Mouse (Mus musculus): ENCODE measurements around the gene Sec13. TPM values are rescaled to one million over a fixed set of nuclear protein-coding genes. Genes with fewer than 3 reads are reported as not detected.
"Not testable (repeated sequence)": the region's sequence is repeated elsewhere in the genome, so short reads cannot be mapped to it uniquely, and the experiment has no call there.

The Sec13 gene
- polyA plus RNA-seq, 1 experiment from 2014 or later: 196 TPM

DNA sequence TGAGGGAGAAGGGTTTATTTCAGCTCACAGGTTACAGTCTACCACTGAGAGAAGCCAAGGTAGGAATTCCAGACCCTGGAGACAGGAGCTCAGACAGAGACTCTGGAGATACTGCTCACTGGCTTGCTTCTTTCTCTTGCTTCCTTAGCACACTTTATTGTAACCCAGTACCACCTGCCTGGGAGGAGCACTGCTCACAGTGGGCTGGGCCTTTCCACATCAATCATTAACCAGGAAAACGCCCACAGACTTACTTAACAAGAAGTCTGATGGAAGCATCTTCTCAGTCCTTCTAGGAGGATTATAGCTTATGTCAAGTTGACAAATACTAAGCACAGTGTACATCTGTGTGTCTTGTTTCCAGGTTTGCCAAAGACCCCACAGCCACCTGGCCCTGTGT is 25.7 kb downstream of the Sec13 start:
- 72% methylated on average over 1 of the region's 1 CpGs for WGBS
- peaks cover 96% of the 10 kb centered on the region for H3K36me3 ChIP-seq (replicated peaks; ENCODE audit: control insufficient read depth, insufficient read depth)
- no peaks in the 10 kb centered on the region for H3K4me1 ChIP-seq (replicated peaks; ENCODE audit: control insufficient read depth, insufficient read depth, low read length)
- no peak for ATAC-seq (ENCODE audit: low FRiP score)
- H3K27me3 ChIP-seq (ENCODE audit: control insufficient read depth, insufficient read depth, low read length): no peaks in the 10 kb centered on the region
- H3K9me3 ChIP-seq (ENCODE audit: control insufficient read depth, low read length): no peaks in the 10 kb centered on the region
- no peak overlapping the region for H3K9ac ChIP-seq
- no peak for DNase-seq (ENCODE audit: low spot score)
- H3K4me3 ChIP-seq (replicated peaks; ENCODE audit: low read length): no peak overlapping the region
- no peak overlapping the region for H3K4me2 ChIP-seq (replicated peaks)
- no peak overlapping the region for H3K27ac ChIP-seq

DNA sequence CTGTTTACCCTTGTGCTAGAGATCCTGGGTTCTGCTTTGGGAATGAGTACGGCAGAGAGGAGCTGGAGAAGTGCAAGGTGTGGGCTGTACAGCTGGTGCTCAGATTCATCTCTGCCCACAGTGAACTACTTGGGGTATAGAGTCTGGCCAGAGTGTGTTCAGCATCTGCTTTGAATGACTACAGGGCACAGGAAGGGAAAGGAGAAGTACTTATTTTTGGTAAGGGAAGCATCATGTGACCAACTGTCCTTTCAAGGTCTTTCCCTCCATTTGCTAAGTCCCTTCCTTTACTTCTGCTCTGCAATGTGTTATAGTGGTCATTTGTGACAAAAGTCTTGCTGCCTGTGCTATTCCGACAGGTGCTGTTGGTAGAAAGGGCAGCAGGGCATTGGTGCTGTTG is 26.3 kb downstream of the Sec13 start:
- no peak overlapping the region for H3K4me3 ChIP-seq (replicated peaks; ENCODE audit: low read length)
- no peak overlapping the region for H3K4me2 ChIP-seq (replicated peaks)
- ATAC-seq (ENCODE audit: low FRiP score): no peak
- no peak overlapping the region for H3K9ac ChIP-seq
- H3K4me1 ChIP-seq (replicated peaks; ENCODE audit: control insufficient read depth, insufficient read depth, low read length): no peaks in the 10 kb centered on the region
- H3K27me3 ChIP-seq (ENCODE audit: control insufficient read depth, insufficient read depth, low read length): no peaks in the 10 kb centered on the region
- DNase-seq (ENCODE audit: low spot score): no peak
- 90% methylated on average over 2 of the region's 2 CpGs for WGBS
- no peak overlapping the region for H3K27ac ChIP-seq
- no peaks in the 10 kb centered on the region for H3K9me3 ChIP-seq (ENCODE audit: control insufficient read depth, low read length)
- peaks cover 96% of the 10 kb centered on the region for H3K36me3 ChIP-seq (replicated peaks; ENCODE audit: control insufficient read depth, insufficient read depth)

DNA sequence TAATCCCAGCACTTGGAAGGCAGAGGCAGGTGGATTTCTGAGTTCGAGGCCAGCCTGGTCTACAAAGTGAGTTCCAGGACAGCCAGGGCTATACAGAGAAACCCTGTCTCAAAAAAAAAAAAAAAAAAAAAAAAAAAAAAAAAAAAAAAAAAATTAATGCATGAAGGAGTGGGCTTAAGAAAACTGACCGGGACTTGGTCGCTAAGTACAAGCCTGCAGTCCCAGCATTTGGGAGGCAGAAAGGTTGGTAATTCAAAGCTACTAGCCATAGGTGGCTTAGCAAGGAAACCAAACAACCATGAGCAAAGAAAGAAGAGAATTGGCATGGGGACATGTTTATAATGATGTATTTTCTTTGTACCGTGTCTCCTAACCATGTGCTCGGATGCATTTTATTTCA is 27.2 kb downstream of the Sec13 start:
- not testable (repeated sequence) for ATAC-seq (ENCODE audit: low FRiP score); DNase-seq (ENCODE audit: low spot score); H3K27me3 ChIP-seq (ENCODE audit: control insufficient read depth, insufficient read depth, low read length); H3K4me2 ChIP-seq (replicated peaks); H3K4me3 ChIP-seq (replicated peaks; ENCODE audit: low read length); H3K9ac ChIP-seq; H3K27ac ChIP-seq; H3K4me1 ChIP-seq (replicated peaks; ENCODE audit: control insufficient read depth, insufficient read depth, low read length); H3K9me3 ChIP-seq (ENCODE audit: control insufficient read depth, low read length)
- WGBS: 97% methylated on average over 4 of the region's 5 CpGs
- H3K36me3 ChIP-seq (replicated peaks; ENCODE audit: control insufficient read depth, insufficient read depth): peaks cover 96% of the 10 kb centered on the region

DNA sequence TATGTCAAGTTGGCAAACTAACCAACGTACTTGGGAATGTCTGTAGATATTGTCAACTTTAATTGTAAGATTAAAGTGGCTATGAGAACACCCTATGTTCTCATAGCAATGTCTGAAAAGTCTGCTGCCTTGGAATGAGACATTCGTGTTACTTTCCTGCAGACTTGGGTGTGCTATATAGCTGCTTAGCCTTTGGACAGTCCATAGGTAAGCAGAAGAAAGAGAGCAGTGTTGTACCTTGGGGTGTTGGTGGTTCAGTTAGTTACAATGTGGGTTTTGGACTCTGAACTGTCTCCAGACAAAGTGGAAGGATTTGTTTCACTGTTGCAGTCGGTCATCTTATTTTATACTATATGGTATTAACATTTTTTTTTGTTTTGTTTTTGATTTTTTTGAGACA is 27.8 kb downstream of the Sec13 start:
- no peak overlapping the region for H3K27ac ChIP-seq
- no peaks in the 10 kb centered on the region for H3K27me3 ChIP-seq (ENCODE audit: control insufficient read depth, insufficient read depth, low read length)
- no peak overlapping the region for H3K9ac ChIP-seq
- WGBS: 91% methylated on average over 3 of the region's 3 CpGs
- no peaks in the 10 kb centered on the region for H3K4me1 ChIP-seq (replicated peaks; ENCODE audit: control insufficient read depth, insufficient read depth, low read length)
- DNase-seq (ENCODE audit: low spot score) (no peak), ATAC-seq (ENCODE audit: low FRiP score) (no peak)
- H3K36me3 ChIP-seq (replicated peaks; ENCODE audit: control insufficient read depth, insufficient read depth): peaks cover 97% of the 10 kb centered on the region
- no peaks in the 10 kb centered on the region for H3K9me3 ChIP-seq (ENCODE audit: control insufficient read depth, low read length)
- H3K4me3 ChIP-seq (replicated peaks; ENCODE audit: low read length): no peak overlapping the region
- no peak overlapping the region for H3K4me2 ChIP-seq (replicated peaks)

DNA sequence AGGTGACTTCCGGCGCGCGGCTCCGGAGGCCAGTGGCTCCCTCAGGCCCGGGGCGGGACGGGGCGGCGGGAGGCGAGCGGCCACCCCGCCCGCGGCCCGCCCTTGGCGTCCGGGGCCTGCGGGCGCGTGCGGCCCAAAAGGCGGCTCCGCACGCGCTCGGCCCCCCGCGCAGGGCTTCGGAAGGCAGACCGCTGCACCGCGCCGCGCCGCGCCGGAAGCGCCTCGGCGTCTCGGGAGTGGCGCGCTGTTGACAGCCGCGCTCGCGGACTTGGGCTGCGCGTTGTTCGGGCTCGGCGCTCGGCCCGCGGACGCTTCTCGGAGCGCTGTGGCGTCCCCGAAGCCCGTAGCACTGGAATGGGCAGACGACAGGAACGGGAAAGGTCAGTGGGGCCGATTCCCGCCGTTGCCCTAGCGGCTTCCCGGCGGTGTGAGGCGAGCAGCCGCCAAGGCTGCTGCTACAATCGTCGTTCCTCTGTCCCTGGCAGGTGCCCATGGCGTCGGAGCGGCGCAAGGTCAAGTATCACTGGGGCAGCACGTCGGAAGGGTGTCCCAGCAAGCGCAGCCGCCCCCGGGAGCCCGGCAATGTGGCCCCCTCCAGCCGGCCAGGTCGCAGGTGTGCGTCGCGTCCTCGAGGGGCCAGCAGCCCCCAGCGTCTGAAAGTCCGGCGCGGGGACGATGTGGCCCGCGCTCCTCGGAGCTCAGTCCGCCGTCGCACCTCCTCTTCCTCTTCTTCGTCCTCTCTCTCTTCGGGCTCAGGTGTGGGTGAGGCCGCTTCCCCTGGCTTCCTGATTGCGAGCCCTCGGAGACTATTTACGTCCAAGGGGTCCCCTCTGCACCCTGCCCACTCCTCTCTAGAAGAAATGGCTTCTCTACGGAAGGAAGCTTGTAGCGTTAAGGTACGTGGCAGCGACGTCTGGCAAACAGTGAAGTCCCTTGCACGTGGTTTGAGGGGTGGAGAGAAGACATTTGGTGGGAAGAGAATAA is 43.0 kb downstream of the Sec13 start:
- Histone ChIP-seq H3K4me2 (replicated peaks) (peak overlapping the region; percentile 92), H3K9ac (peak overlapping the region; percentile 83), H3K9me3 (ENCODE audit: control insufficient read depth, low read length) (no peaks in the 10 kb centered on the region), H3K36me3 (replicated peaks; ENCODE audit: control insufficient read depth, insufficient read depth) (peaks cover 15% of the 10 kb centered on the region), H3K27ac (peak overlapping the region; percentile 88), H3K4me3 (replicated peaks; ENCODE audit: low read length) (peak overlapping the region; percentile 95), H3K4me1 (replicated peaks; ENCODE audit: control insufficient read depth, insufficient read depth, low read length) (peaks cover 17% of the 10 kb centered on the region), H3K27me3 (ENCODE audit: control insufficient read depth, insufficient read depth, low read length) (no peaks in the 10 kb centered on the region)
- ATAC-seq (ENCODE audit: low FRiP score) (peak; percentile 72), DNase-seq (ENCODE audit: low spot score) (no peak)
- WGBS: under 1% methylated on average over 93 of the region's 113 CpGs

DNA sequence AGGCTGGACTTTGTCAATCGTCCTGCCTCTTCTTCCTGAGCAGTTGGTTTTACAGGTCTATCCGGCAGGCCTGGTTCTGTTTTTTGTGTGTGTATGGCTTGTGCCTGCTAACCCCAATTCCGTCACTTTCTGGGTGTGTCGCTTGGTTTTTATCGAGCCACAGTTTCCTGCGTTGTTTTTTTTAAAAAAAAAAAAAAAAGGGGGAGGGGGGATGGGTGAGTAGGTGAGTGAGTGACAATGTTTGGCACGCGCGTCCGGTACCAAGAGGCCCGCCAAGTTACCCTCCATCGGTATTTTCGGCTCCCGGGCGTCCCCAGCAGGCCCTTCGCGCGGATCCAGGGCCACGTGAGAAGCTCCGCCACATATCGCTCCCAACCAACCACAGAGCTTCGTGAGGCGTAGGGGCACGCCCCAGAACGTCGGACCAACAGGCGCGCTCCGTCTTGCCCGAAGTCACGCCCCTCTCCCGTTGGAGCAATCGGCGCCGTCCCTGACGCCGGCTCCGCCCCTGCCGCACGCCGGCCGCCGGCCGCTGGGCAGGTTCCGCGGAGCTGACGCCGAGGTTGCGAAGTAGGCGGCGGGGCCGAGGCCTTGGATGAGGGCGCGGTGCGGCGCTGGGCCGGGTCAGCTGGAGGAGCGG is 43.8 kb downstream of the Sec13 start, which contains the start of gene Tatdn2:
Tatdn2 (plus strand) TSS at position 469 of the 640 bp plus-strand sequence.
- DNase-seq (ENCODE audit: low spot score) (peak; percentile 93), ATAC-seq (ENCODE audit: low FRiP score) (peak; percentile 99)
- peaks cover 7% of the 10 kb centered on the region for H3K36me3 ChIP-seq (replicated peaks; ENCODE audit: control insufficient read depth, insufficient read depth)
- H3K27me3 ChIP-seq (ENCODE audit: control insufficient read depth, insufficient read depth, low read length): no peaks in the 10 kb centered on the region
- H3K4me3 ChIP-seq (replicated peaks; ENCODE audit: low read length): peak within 1 kb of the TSS; percentile 95
- peaks cover 17% of the 10 kb centered on the region for H3K4me1 ChIP-seq (replicated peaks; ENCODE audit: control insufficient read depth, insufficient read depth, low read length)
- under 1% methylated on average over 55 of the region's 58 CpGs for WGBS
- H3K9ac ChIP-seq: peak within 1 kb of the TSS; percentile 83
- H3K9me3 ChIP-seq (ENCODE audit: control insufficient read depth, low read length): no peaks in the 10 kb centered on the region
- peak within 1 kb of the TSS; percentile 92 for H3K4me2 ChIP-seq (replicated peaks)
- H3K27ac ChIP-seq: peak within 1 kb of the TSS; percentile 88

DNA sequence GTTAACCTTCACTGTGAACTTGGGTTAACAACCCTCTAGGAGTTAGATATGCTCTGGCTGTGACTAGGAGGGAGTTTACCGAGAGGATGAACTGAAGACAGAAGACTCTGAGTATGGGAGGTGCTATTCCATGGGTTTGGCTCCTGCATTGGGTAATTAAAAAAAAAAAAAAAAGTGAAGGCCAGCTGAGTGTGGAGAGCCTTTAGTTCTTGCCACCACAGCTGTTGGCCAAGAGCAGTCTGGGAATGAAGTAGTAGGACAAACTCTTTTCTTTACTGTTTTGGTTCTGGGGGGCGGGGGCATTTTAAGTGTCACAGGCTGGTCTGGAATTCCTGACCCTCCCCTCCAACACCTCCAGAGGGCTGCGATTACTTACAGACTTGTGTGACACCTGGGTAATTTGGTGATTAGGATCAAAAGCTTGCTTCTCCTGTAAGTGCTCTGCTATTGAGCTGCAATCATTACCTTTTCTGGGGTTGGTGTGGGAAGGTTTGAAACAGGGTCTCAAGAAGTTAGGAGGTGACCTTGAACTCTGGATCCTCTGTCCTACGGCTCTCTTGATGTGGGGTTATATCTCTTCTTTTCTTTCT is 44.7 kb downstream of the Sec13 start:
- Histone ChIP-seq H3K4me1 (replicated peaks; ENCODE audit: control insufficient read depth, insufficient read depth, low read length) (peaks cover 18% of the 10 kb centered on the region), H3K27me3 (ENCODE audit: control insufficient read depth, insufficient read depth, low read length) (no peaks in the 10 kb centered on the region), H3K36me3 (replicated peaks; ENCODE audit: control insufficient read depth, insufficient read depth) (no peaks in the 10 kb centered on the region; the same call in 1 of the 2 replicates), H3K9ac (peak overlapping the region; percentile 43; the same call in 1 of the 2 replicates), H3K9me3 (ENCODE audit: control insufficient read depth, low read length) (no peaks in the 10 kb centered on the region), H3K4me3 (replicated peaks; ENCODE audit: low read length) (peak overlapping the region; percentile 95), H3K27ac (peak overlapping the region; percentile 88), H3K4me2 (replicated peaks) (peak overlapping the region; percentile 92)
- 88% methylated on average over 4 of the region's 4 CpGs for WGBS
- no peak for ATAC-seq (ENCODE audit: low FRiP score)
- DNase-seq (ENCODE audit: low spot score): no peak

DNA sequence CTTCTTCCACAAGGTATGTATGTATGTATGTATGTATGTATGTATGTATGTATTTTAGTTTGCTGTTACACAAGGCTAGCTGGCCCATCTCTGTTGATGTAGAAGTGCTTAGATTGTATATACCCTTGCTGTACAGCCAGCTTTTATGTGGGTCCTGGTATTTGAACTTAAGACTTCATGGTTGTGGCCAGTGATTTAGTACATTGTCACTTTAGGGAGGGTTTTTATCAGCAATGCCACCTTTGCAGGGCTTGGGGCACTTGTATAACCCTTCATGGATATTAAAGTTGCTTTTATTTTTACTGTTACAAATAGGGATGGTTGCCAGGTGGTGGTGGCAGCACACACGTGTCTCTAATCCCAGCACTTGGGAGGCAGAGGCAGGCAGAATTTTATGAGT is 45.3 kb downstream of the Sec13 start:
- H3K27ac ChIP-seq: no peak overlapping the region
- no peak overlapping the region for H3K4me3 ChIP-seq (replicated peaks; ENCODE audit: low read length)
- ATAC-seq (ENCODE audit: low FRiP score) (no peak), DNase-seq (ENCODE audit: low spot score) (no peak)
- no peak overlapping the region for H3K4me2 ChIP-seq (replicated peaks)
- no peaks in the 10 kb centered on the region for H3K9me3 ChIP-seq (ENCODE audit: control insufficient read depth, low read length)
- H3K36me3 ChIP-seq (replicated peaks; ENCODE audit: control insufficient read depth, insufficient read depth): no peaks in the 10 kb centered on the region
- H3K27me3 ChIP-seq (ENCODE audit: control insufficient read depth, insufficient read depth, low read length): no peaks in the 10 kb centered on the region
- no peak overlapping the region for H3K9ac ChIP-seq
- H3K4me1 ChIP-seq (replicated peaks; ENCODE audit: control insufficient read depth, insufficient read depth, low read length): peaks cover 22% of the 10 kb centered on the region
- 76% methylated on average over 1 of the region's 1 CpGs for WGBS

DNA sequence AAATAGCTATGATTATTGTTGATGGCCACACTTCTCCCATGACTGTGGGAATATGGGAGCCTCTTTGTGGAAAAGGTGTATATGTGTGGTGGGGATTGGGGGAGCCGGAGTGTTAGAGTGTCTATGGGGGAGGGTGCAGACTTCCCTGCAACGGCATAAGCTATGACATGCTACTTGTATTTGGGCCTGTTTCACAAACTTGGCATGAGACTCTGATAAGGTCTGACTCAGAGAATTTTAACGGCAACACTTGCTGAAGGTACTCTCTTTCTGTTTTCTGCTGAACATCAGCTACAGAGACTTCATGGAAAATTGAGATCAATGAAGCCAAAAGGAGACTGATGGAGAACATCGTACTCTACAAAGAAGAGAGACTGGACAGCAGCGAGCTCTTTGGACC is 47.2 kb downstream of the Sec13 start:
- no peak overlapping the region for H3K27ac ChIP-seq
- H3K4me2 ChIP-seq (replicated peaks): no peak overlapping the region
- no peak for ATAC-seq (ENCODE audit: low FRiP score)
- peaks cover 13% of the 10 kb centered on the region for H3K4me1 ChIP-seq (replicated peaks; ENCODE audit: control insufficient read depth, insufficient read depth, low read length)
- 91% methylated on average over 5 of the region's 5 CpGs for WGBS
- H3K9ac ChIP-seq: no peak overlapping the region
- DNase-seq (ENCODE audit: low spot score): no peak
- no peaks in the 10 kb centered on the region for H3K9me3 ChIP-seq (ENCODE audit: control insufficient read depth, low read length)
- no peaks in the 10 kb centered on the region for H3K36me3 ChIP-seq (replicated peaks; ENCODE audit: control insufficient read depth, insufficient read depth)
- no peak overlapping the region for H3K4me3 ChIP-seq (replicated peaks; ENCODE audit: low read length)
- H3K27me3 ChIP-seq (ENCODE audit: control insufficient read depth, insufficient read depth, low read length): no peaks in the 10 kb centered on the region
